Mouse (Mus musculus) gastrocnemius, adult 8-10 months (tissue): Measurements from ENCODE around the gene Prdx2. TPM values are rescaled to one million over a fixed set of nuclear protein-coding genes. Genes with fewer than 3 reads are reported as not detected.

Experiments
- DNase-seq, 2 experiments: peaks; one replicate each; pipeline ENCODE4 v3.0.0; 2022; ENCODE audit warnings: low spot score in 2 of 2
- total RNA-seq, 4 experiments: library from RNA; stranded (reverse); gene quantifications; 2 replicates each; pipeline ENCODE4 v1.2.4; 2022

Prdx2 gene
- total RNA-seq, 4 experiments from 2014 or later = 173 to 193 (median 187) TPM

DNA sequence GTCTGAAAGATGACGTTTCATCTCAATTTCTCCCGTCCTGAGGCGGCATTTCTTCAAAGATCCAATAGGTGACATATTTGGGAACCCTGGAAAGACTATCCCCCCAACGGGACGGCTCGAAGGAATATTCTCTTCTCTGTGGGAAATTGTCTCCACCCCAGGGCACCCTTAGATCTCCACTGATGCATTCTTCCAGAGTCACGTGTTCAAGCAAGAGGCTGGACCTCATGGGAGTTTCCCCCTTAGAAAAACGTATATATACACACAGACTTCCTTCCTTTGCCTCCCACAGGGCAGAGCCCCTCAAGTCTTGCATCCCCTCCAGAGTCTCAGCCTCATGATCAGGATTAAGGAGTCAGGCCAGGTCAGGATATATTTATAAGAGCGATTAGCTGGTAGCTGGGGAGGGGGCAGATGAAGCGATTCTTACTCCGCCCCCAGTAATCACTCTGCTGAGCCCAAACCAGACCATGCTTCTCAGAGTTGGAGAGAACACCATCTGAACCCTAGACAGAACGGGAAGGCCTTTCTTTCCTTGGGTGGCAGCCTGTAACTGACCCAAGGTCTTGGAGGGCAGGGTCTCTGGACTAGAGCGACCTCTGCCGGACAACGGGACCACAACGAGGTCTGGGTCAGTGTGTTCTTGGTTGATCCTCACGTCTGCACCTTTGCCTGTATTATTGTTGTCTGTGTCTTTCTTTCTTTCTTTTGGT is 22.7 kb upstream of the Prdx2 start, which contains the start of gene Rtbdn:
Rtbdn (plus strand) TSS at position 464 of the 713 bp plus-strand sequence.
- DNase-seq = no peak

DNA sequence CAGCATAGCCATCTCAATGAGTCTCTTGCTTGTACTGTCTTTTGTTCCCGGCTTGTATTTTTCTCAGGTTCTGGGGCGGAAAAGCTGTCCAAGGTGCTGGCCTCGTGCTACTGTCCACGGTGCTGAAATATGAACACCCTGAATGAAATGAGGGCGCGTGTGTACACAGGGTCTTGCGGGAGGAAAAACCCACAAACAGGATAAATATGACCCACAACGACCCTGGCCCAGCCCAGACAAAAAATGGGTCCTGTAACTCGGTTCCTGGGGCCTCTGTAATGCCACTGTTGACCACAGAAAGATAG is 22.2 kb upstream of the Prdx2 start:
- DNase-seq = no peak

DNA sequence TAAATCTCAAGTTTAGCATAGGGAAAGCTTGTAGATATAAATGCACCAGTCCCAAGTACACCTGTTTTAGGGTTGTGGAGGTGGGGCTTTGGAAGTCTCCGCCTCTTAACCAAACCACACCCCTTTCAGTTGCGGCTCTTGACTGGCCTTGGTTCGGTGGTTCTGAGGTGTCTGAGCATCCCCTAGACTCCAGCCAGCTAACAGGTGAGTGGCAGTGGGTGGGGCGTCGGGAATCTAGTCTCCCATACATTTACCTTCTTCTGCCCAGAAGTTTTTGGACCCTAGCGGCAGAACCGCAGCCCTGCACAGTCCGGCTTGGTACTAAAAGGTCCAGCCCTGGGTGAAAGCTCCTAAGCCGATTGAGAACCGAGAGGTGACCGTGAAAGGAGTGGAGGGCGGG is 19.6 kb upstream of the Prdx2 start:
- DNase-seq = no peak

DNA sequence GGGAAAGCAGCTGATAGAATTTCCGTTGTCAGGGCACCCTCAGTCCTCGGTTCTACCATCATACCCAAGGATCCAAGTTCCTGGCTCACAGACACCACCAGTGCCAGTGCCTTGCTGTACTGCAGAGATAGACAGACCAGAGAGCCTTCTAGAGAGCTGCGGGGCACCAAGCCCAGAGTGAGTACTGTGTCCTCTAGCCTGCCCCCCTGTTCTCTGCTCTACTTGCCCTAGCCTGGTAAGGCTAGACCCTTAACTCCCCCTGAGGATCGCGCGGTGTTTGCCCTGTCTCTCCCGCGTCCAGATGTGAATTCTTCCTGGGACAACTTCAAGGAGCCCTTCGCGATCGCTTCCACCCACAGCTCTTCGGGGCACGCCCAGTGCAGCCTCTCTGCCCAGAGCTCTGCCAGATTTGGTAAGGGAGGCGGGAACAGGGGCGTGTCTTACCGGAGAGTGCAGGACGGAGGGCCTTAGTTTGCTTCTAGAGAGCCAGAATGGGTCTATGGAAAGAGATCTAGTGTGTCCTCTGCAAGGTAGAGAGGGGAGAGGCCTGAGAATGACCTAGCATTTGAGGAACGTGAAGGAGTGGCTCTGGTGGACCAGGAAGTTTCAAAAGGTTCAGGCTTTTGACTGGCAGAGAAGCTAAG is 16.7 kb upstream of the Prdx2 start:
- DNase-seq = no peak

- no peak for DNase-seq
These were observed 12.6 kb upstream of the Prdx2 start for GRCm38 (mm10) chr8:84956768-84957167.

GRCm38 (mm10) chr8:84959811-84960210 is 9.6 kb upstream of the Prdx2 start:
- no peak for DNase-seq

DNA sequence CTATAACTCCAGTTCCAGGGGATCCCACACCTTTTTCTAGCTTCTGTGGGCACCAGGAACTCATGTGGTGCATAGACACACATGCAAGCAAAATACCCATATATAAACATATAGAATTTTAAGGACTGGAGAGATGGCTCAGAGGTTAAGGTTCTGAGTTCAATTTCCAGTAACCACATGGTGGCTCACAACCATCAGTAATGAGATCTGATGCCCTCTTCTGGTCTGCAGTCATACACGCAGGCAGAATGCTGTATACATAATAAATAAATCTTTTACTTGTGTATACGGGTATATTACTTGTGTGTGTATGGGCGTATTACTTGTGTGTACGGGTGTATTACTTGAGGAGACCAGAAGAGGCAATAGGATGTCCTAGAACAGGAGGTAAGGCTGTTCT is 5.4 kb upstream of the Prdx2 start:
- no peak for DNase-seq

- peak; percentile 89 to 93 for DNase-seq
These were observed 3.6 kb upstream of the Prdx2 start for GRCm38 (mm10) chr8:84965731-84966291.

GRCm38 (mm10) chr8:84966603-84967002 is 2.8 kb upstream of the Prdx2 start:
- no peak for DNase-seq

DNA sequence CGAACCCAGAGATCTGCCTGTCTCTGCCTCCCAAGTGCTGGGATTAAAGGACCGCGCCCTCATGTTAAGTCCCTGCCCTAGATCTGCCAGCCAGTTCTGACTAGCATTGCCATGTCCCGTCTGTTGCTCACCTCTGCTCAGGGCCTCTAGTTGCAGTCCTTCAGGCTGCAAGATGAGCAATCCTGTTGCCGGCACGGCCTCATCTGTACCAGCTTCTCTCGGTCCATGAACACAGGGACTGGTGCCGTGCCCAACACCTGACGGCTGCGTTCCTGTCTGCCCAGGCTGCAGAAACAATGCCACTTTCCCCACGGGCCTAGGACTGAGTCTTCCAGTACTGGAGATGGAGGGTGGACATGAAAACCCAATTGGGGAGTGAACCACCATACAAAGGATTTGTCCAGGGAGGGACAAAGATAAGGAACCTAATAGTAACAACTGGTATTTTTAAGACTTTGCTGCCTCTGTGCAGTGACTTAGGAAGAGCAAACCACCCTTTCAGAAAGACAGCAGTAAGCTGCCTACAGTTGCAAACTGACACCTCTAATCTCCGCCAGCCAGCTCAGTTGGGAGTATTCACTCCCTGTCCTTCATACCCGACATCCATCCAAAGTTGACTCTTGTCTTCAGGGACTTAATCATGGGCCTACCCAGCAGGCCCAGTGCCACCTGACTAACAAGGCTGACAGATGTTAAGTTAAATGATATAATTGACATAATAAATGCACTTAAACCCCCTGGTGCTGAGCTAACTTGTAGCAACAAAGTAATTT is 1.7 kb upstream of the Prdx2 start:
- DNase-seq = no peak

GRCm38 (mm10) chr8:84968650-84969049 is 737 bp upstream of the Prdx2 start:
- no peak for DNase-seq

DNA sequence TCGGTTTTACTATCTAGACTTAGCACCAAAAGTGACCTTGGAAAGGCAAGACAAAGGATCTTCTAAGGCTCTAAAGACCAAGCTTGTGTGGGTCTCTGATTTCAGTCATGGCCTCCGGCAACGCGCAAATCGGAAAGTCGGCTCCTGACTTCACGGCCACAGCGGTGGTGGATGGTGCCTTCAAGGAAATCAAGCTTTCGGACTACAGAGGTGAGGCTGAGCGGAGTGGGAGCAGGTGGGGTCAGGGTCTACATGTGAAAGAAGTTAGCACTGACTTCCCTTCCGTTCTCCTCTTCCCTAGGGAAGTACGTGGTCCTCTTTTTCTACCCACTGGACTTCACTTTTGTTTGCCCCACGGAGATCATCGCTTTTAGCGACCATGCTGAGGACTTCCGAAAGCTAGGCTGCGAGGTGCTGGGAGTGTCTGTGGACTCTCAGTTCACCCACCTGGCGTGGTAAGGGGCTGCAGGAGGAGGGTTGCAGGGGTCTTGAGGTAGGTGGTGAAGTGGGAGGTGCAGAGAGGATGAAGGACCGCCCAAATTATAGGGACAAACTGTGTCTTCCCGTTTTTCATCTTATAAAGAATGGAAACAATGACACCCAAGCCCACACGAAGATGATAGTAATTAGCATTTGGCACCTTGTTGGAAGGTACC is 876 bp downstream of the Prdx2 start:
- no peak for DNase-seq

- DNase-seq = no peak
These were observed 1.5 kb downstream of the Prdx2 start for GRCm38 (mm10) chr8:84970913-84971312.

DNA sequence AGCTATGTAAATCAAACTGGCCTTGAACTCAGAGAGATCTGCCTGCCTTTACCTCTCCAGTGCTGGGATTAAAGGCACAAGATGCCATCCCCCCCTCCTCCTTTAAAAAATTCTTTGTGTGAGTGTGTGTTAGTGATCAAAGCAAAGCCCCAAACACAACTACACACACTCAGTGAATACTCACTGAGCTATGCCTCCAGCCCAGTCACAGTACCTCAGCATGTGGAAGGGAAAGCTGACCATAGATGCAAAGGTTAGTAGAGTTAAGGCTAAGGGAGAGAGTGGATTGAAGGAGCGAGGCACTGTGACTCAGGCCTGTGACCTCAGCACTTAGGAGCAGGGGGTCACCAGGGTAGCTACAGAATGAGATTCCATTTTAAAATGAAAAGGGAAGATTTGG is 3.7 kb downstream of the Prdx2 start:
- DNase-seq = no peak

GRCm38 (mm10) chr8:84973803-84974542 is 4.6 kb downstream of the Prdx2 start:
- DNase-seq = no peak

- no peak for DNase-seq
These were observed 5.3 kb downstream of the Prdx2 start for GRCm38 (mm10) chr8:84974543-84975142.

- DNase-seq = peak in 1 of 2 experiments; percentile 44
These were observed 6.0 kb downstream of the Prdx2 start for GRCm38 (mm10) chr8:84975434-84975833.

- peak; percentile 93 to 94 for DNase-seq
These were observed 6.8 kb downstream of the Prdx2 start for GRCm38 (mm10) chr8:84976031-84976762.

GRCm38 (mm10) chr8:84976763-84977434 is 7.5 kb downstream of the Prdx2 start:
- no peak for DNase-seq
